Mouse (Mus musculus) embryo, embryonic 10 days (tissue): ENCODE data around the gene Sbk2.
A peak's percentile ranks its signal among the peaks of the same experiment; 100 is the strongest.

Source experiments
- DNase-seq: peaks from one replicate; pipeline ENCODE4 v3.0.0-alpha.2; 2015; ENCODE audit warnings: low spot score

The Sbk2 gene

GRCm38 (mm10) chr7:4950561-4951342 lies 13.5 kb downstream of the Sbk2 start:
- DNase-seq: no peak

- no peak for DNase-seq
Measured at GRCm38 (mm10) chr7:4948386-4948785, 15.8 kb downstream of the Sbk2 start.

- no peak for DNase-seq
Measured at GRCm38 (mm10) chr7:4947855-4948254, 16.4 kb downstream of the Sbk2 start.

GRCm38 (mm10) chr7:4943223-4943815 lies 20.9 kb downstream of the Sbk2 start:
- peak; percentile 95 for DNase-seq

- no peak for DNase-seq
Measured at GRCm38 (mm10) chr7:4942673-4943072, 21.5 kb downstream of the Sbk2 start.

GRCm38 (mm10) chr7:4940068-4940479 lies 24.1 kb downstream of the Sbk2 start:
- peak; percentile 87 for DNase-seq

GRCm38 (mm10) chr7:4938456-4938855 lies 25.8 kb downstream of the Sbk2 start:
- peak; percentile 80 for DNase-seq

- DNase-seq: no peak
Measured at GRCm38 (mm10) chr7:4937392-4937791, 26.8 kb downstream of the Sbk2 start.

- no peak for DNase-seq
Measured at GRCm38 (mm10) chr7:4936832-4937231, 27.4 kb downstream of the Sbk2 start.

- DNase-seq: no peak
Measured at GRCm38 (mm10) chr7:4934160-4934914, 29.9 kb downstream of the Sbk2 start.

GRCm38 (mm10) chr7:4933103-4933502 lies 31.1 kb downstream of the Sbk2 start:
- no peak for DNase-seq

- no peak for DNase-seq
Measured at GRCm38 (mm10) chr7:4928323-4928722, 35.9 kb downstream of the Sbk2 start.

GRCm38 (mm10) chr7:4927711-4928110 lies 36.5 kb downstream of the Sbk2 start:
- no peak for DNase-seq

GRCm38 (mm10) chr7:4926849-4927248 lies 37.4 kb downstream of the Sbk2 start:
- DNase-seq: no peak

GRCm38 (mm10) chr7:4925441-4926381 lies 38.5 kb downstream of the Sbk2 start, which contains the start of gene Ssc5d:
Ssc5d (plus strand) TSS chr7:4925785.
- DNase-seq: peak; percentile 68

GRCm38 (mm10) chr7:4924891-4925301 lies 39.3 kb downstream of the Sbk2 start:
- peak; percentile 68 for DNase-seq

- DNase-seq: peak; percentile 46
Measured at GRCm38 (mm10) chr7:4924483-4924882, 39.7 kb downstream of the Sbk2 start.

- DNase-seq: peak; percentile 58
Measured at GRCm38 (mm10) chr7:4923586-4924364, 40.4 kb downstream of the Sbk2 start.

GRCm38 (mm10) chr7:4922931-4923565 lies 41.2 kb downstream of the Sbk2 start:
- DNase-seq: peak; percentile 89

GRCm38 (mm10) chr7:4922508-4922907 lies 41.7 kb downstream of the Sbk2 start:
- peak; percentile 92 for DNase-seq
